Mouse (Mus musculus): ENCODE results near the gene Gm20388.

- TF ChIP-seq CTCF (IDR thresholded peaks at IDR 0.05; ENCODE audit: borderline replicate concordance, insufficient read depth, low read depth, low read length) (no peak), POLR2A (IDR thresholded peaks at IDR 0.05; ENCODE audit: borderline replicate concordance, insufficient read depth, low read length) (no peak)
Measured at GRCm38 (mm10) chr8:123805209-123805717, 3894.6 kb downstream of the Gm20388 start.
